ENCODE assay signal across 6 mouse cellular contexts in the genomic region with DNA sequence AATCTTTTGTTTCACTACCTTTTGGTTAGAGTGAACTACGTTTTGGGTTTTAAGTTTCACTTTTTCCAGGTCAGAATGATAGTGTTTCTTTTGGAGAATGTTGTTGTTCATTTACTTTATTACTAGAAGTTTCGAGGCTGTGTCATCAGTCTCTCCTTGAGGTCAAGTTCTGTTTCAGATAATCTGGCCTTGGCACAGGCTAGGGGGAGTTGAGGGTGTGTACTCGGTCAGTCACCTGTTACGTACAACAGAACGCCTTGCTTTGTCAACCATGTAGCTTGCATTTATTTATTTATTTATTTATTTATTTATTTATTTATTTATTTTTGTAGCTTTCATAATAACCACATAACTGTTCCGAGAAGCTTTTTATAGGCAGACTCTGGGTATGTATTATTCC.
"Had no signal": no experiment of that assay in that cellular context is flagged by ENCODE, and none has a peak within 500 bp of the region (broad histone marks: within the 10 kb centered on the region; RNA-seq: fewer than 3 reads in every experiment).

No protein-coding gene starts in this region.

- DNase-seq: layer of hippocampus, postnatal 36 days; lung, postnatal 10 days; lung, postnatal 36 days; thymus, adult 2 months; thymus, postnatal 14 days; thymus, postnatal 4 days had no signal
